Mouse (Mus musculus) kidney, embryonic 14.5 days (tissue): ENCODE measurements around the gene Slc22a23. TPM values are rescaled to one million over a fixed set of nuclear protein-coding genes. Genes with fewer than 3 reads are reported as not detected.

Source experiments
- ATAC-seq: fragments of 200-750 bp; cut with Nextera tagmentation; 2 replicates; pipeline ENCODE4 v1.8.0; 2017; ENCODE audit warnings: moderate number of reproducible peaks, mild to moderate bottlenecking, moderate TSS enrichment, moderate library complexity; ENCODE audit not compliant: low FRiP score, low TSS enrichment
- H3K27ac ChIP-seq: fragments of 300-500 bp; sonication (generic); 2 replicates; pipeline ENCODE4 v1.5.1; 2014; ENCODE audit warnings: low read depth, mild to moderate bottlenecking, low read length, moderate library complexity, mixed read lengths
- H3K27me3 ChIP-seq: fragments of 300-500 bp; sonication (generic); 2 replicates; pipeline ENCODE4 v1.6.1; 2014; ENCODE audit warnings: mild to moderate bottlenecking, low read length; ENCODE audit not compliant: control insufficient read depth, insufficient read depth
- H3K36me3 ChIP-seq: fragments of 300-500 bp; sonication (generic); 2 replicates; pipeline ENCODE4 v1.6.1; 2014; ENCODE audit warnings: low read length, mixed read lengths; ENCODE audit not compliant: control insufficient read depth, insufficient read depth
- H3K4me1 ChIP-seq: fragments of 300-500 bp; sonication (generic); 2 replicates; pipeline ENCODE4 v1.6.1; 2014; ENCODE audit warnings: low read length, mixed read lengths; ENCODE audit not compliant: control insufficient read depth, insufficient read depth
- H3K4me2 ChIP-seq: fragments of 300-500 bp; sonication (generic); replicated peaks from 2 replicates; pipeline ENCODE4 v1.6.1; 2014; ENCODE audit warnings: low read depth, mild to moderate bottlenecking, low read length
- H3K4me3 ChIP-seq: fragments of 300-500 bp; sonication (generic); 2 replicates; pipeline ENCODE4 v1.5.1; 2014; ENCODE audit warnings: mild to moderate bottlenecking, low read length
- H3K9ac ChIP-seq: fragments of 300-500 bp; sonication (generic); 2 replicates; pipeline ENCODE4 v1.6.1; 2014; ENCODE audit warnings: low read depth, mild to moderate bottlenecking, low read length, moderate library complexity
- H3K9me3 ChIP-seq: fragments of 300-500 bp; sonication (generic); 2 replicates; pipeline ENCODE4 v1.6.1; 2016; ENCODE audit warnings: low read length; ENCODE audit not compliant: control insufficient read depth
- WGBS: fragments of 180-500 bp; shearing (Covaris S2); extraction: QIAGEN DNeasy Blood & Tissue Kit; methylation state at CpG from one replicate; pipeline ENCODE4 v1.1.7; 2014; 5-methylcytosine and 5-hydroxymethylcytosine counted together
- polyA plus RNA-seq: library from polyadenylated mRNA; unstranded; fragments of >200 nt; fragmentation: Nextera tagmentation; extraction: Ambion mirVana; gene quantifications from 2 replicates; pipeline ENCODE4 v1.2.1, GENCODE M21; 2014

Gene Slc22a23
- polyA plus RNA-seq, 1 experiment from 2014 or later: 2.8 TPM

DNA sequence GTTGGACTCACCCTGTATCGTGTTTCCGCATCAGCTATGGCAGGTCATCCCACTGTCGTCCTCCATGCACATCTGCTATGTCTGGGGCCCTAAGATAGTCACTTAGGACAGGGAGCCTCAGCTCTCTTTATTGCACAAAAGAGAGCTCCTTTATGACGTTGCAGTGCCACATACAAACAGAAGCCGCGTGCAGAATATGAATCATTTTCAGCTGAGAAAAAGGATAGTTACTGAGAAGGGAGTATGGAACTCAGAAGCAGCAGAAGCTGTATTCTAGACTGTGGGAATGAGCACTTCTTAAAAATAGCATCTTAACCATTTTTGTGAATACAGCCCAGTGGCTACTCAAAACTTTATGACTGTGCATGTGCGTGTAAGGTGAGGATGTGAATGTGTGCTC lies 87.8 kb downstream of the Slc22a23 start:
- WGBS: 73% methylated on average over 7 of the region's 7 CpGs
- no peak overlapping the region for H3K27ac ChIP-seq

DNA sequence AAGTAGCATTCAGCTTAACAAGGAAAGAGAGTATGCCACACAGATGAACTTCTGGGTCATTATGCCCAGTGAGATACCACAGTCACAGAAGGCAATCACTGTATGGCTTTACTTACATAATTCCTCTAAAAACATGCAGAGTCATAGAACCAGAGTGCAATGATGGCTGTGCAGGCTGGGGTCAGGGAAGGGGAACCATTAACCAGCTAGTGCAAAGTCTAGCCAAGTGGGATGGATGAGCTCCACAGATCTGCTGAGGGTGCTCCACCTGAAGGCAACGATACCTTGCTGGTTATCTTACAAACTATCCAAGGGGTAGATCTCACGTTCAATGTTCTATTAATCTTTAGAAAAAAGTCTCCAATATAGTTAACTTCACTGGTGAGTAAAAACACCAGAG lies 88.3 kb downstream of the Slc22a23 start:
- H3K4me1 ChIP-seq: 0 out of 2 replicates have a peak, but pooled peaks cover 3% of the 10 kb centered on the region
- no peak for ATAC-seq
- H3K36me3 ChIP-seq: no peaks in the 10 kb centered on the region
- H3K4me2 ChIP-seq: no peak overlapping the region
- WGBS: 87% methylated on average over 2 of the region's 2 CpGs
- no peaks in the 10 kb centered on the region for H3K9me3 ChIP-seq
- no peak overlapping the region for H3K4me3 ChIP-seq
- no peak overlapping the region for H3K9ac ChIP-seq
- no peaks in the 10 kb centered on the region for H3K27me3 ChIP-seq
- no peak overlapping the region for H3K27ac ChIP-seq

More for the DNA sequence above, 87.8 kb downstream of the Slc22a23 start:
- Histone ChIP-seq H3K4me3 (no peak overlapping the region), H3K27me3 (no peaks in the 10 kb centered on the region), H3K9ac (no peak overlapping the region), H3K4me1 (0 out of 2 replicates have a peak, but pooled peaks cover 3% of the 10 kb centered on the region), H3K4me2 (no peak overlapping the region), H3K9me3 (no peaks in the 10 kb centered on the region), H3K36me3 (no peaks in the 10 kb centered on the region)
- ATAC-seq: no peak

- no peak overlapping the region for H3K4me3 ChIP-seq
- H3K9ac ChIP-seq: no peak overlapping the region
- H3K27me3 ChIP-seq: no peaks in the 10 kb centered on the region
- no peak overlapping the region for H3K27ac ChIP-seq
- ATAC-seq: no peak
- no peaks in the 10 kb centered on the region for H3K9me3 ChIP-seq
- 0 out of 2 replicates have a peak, but pooled peaks cover 3% of the 10 kb centered on the region for H3K4me1 ChIP-seq
- H3K36me3 ChIP-seq: no peaks in the 10 kb centered on the region
- H3K4me2 ChIP-seq: no peak overlapping the region
- 69% methylated on average over 3 of the region's 3 CpGs for WGBS
Measured at GRCm38 (mm10) chr13:34255297-34255696, 89.7 kb downstream of the Slc22a23 start.

GRCm38 (mm10) chr13:34254691-34255090 lies 90.3 kb downstream of the Slc22a23 start:
- peaks cover 3% of the 10 kb centered on the region; the same call in 1 of the 2 replicates for H3K4me1 ChIP-seq
- no peaks in the 10 kb centered on the region for H3K27me3 ChIP-seq
- 0 out of 2 replicates have a peak, but pooled peaks have one; percentile 43 for ATAC-seq
- H3K4me2 ChIP-seq: no peak overlapping the region
- H3K4me3 ChIP-seq: no peak overlapping the region
- no peaks in the 10 kb centered on the region for H3K9me3 ChIP-seq
- WGBS: 49% methylated on average over 5 of the region's 5 CpGs
- no peak overlapping the region for H3K9ac ChIP-seq
- H3K36me3 ChIP-seq: no peaks in the 10 kb centered on the region
- H3K27ac ChIP-seq: no peak overlapping the region

DNA sequence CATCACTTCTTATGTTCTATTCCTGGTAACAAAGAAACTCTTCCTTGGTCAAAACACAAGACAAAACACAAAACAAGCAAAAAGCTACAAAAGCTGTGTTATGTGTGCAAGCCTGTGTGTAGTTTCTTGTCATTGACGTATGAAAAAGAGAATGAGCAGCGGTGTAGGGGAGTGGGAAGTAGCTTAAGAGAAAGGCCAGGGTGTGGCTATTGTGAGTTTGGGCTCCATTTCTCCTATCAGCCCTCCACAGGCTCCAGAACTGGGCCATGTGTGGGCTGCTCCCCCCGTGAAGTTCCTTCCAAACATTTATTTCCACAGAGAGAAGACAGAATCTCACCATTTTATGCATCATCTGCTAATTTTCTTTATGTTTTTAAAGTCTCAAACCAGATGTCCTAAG lies 91.2 kb downstream of the Slc22a23 start:
- Histone ChIP-seq H3K9me3 (no peaks in the 10 kb centered on the region), H3K4me2 (no peak overlapping the region), H3K36me3 (no peaks in the 10 kb centered on the region), H3K9ac (no peak overlapping the region), H3K27me3 (no peaks in the 10 kb centered on the region), H3K27ac (no peak overlapping the region), H3K4me3 (no peak overlapping the region), H3K4me1 (peaks cover 10% of the 10 kb centered on the region)
- no peak for ATAC-seq
- 91% methylated on average over 3 of the region's 3 CpGs for WGBS

DNA sequence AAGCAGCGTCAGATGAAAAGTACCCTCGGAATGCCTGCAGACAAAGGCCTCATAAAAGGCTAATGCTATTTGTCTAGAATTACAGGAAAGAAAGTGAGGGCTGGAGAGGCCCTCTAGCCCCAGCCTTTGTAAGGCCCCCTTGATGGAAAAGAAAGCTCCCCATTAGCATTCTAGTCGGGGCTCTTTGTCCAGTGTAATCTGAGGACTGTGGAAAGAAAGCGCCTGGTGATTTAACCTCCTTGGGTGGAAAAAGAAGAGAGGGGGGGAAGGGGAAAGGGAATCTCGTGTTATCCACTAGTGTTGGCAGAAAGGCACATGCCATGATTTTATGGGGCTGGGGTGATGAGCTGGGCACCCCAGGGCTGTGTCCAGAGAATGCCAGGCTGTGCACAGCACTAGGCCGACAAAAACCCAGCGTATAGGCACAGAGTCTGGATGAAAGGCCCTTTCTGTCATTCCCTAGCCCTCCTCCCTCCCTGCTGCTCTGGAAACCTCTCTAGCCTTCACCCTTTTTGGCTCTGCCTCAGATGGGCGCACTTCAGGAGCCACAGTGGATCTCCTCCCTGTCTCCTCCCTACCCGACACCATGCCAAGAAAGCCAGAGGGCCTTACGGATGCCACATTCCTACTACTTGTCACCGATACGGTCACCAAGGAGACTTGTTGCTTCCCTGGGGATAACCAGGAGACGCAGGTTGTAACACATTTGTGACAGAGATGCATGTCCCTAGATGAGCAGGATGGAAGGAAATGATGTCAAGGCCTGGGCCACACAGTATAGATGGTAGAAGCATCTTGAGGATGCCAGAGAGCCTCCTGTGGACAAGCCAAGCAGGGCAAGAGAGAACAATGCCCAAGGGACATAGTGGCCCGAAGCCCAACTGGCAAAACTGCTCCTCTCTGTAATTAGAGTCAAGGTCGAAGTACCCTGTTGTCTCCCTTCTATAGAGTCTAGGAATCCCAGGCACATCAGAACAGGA lies 95.8 kb downstream of the Slc22a23 start:
- H3K4me2 ChIP-seq: no peak overlapping the region
- no peak overlapping the region for H3K4me3 ChIP-seq
- ATAC-seq: peak; percentile 79

DNA sequence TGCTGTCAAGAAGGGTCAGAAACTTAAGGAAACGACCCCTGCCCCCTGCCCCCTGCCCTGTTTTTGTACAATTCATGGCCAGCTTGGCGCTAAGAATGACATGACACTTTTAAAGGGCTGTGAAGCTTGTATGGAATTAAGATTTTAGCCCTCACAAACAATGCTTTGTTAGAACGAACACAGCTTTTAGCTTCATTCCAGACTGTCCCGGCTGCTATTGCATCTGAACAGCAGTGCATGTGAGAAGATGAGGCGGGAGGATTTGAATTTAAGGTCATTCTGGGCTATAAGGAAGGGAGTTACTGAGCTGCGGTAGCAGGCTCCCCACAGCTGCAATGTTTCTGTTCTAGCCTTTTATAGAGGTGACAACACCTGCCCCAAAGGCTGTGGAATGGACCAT lies 96.9 kb downstream of the Slc22a23 start:
- H3K27me3 ChIP-seq: no peaks in the 10 kb centered on the region
- no peak overlapping the region for H3K27ac ChIP-seq
- H3K4me3 ChIP-seq: no peak overlapping the region
- H3K9ac ChIP-seq: no peak overlapping the region
- no peak for ATAC-seq
- no peak overlapping the region for H3K4me2 ChIP-seq
- H3K9me3 ChIP-seq: no peaks in the 10 kb centered on the region
- 21% methylated on average over 6 of the region's 6 CpGs for WGBS
- H3K4me1 ChIP-seq: peaks cover 14% of the 10 kb centered on the region
- no peaks in the 10 kb centered on the region for H3K36me3 ChIP-seq

More for the DNA sequence above, 95.8 kb downstream of the Slc22a23 start:
- no peaks in the 10 kb centered on the region for H3K27me3 ChIP-seq
- no peaks in the 10 kb centered on the region for H3K36me3 ChIP-seq
- H3K4me1 ChIP-seq: peaks cover 14% of the 10 kb centered on the region
- WGBS: 32% methylated on average over 15 of the region's 15 CpGs
- H3K27ac ChIP-seq: peak overlapping the region; percentile 52; the same call in 1 of the 2 replicates
- no peak overlapping the region for H3K9ac ChIP-seq
- no peaks in the 10 kb centered on the region for H3K9me3 ChIP-seq

GRCm38 (mm10) chr13:34246821-34247220 lies 98.2 kb downstream of the Slc22a23 start:
- Histone ChIP-seq H3K27ac (no peak overlapping the region), H3K9ac (no peak overlapping the region), H3K4me1 (peaks cover 14% of the 10 kb centered on the region), H3K27me3 (no peaks in the 10 kb centered on the region), H3K36me3 (no peaks in the 10 kb centered on the region), H3K9me3 (no peaks in the 10 kb centered on the region), H3K4me2 (no peak overlapping the region), H3K4me3 (no peak overlapping the region)
- no peak for ATAC-seq
- WGBS: 53% methylated on average over 3 of the region's 3 CpGs

- H3K4me3 ChIP-seq: no peak overlapping the region
- H3K27ac ChIP-seq: no peak overlapping the region
- H3K4me2 ChIP-seq: no peak overlapping the region
- H3K9ac ChIP-seq: no peak overlapping the region
- no peaks in the 10 kb centered on the region for H3K27me3 ChIP-seq
- no peak for ATAC-seq
- no peaks in the 10 kb centered on the region for H3K9me3 ChIP-seq
- 86% methylated on average over 6 of the region's 6 CpGs for WGBS
- no peaks in the 10 kb centered on the region for H3K36me3 ChIP-seq
- H3K4me1 ChIP-seq: peaks cover 20% of the 10 kb centered on the region
Measured at GRCm38 (mm10) chr13:34245216-34245615, 99.8 kb downstream of the Slc22a23 start.
